Mouse (Mus musculus) embryonic fibroblast, embryonic 13.5 days (primary cell): ENCODE results near the gene Tmem132b.

Experiments
- CTCF ChIP-seq: IDR thresholded peaks from 2 replicates; pipeline ENCODE4 v1.5.1; 2011; ENCODE audit warnings: mild to moderate bottlenecking, control low read depth, low read length, moderate library complexity, borderline replicate concordance; ENCODE audit not compliant: insufficient read depth
- POLR2A ChIP-seq: IDR thresholded peaks from 2 replicates; pipeline ENCODE4 v1.6.1; 2011; ENCODE audit warnings: low read depth, mild to moderate bottlenecking, control low read depth, low read length, moderate library complexity

DNA sequence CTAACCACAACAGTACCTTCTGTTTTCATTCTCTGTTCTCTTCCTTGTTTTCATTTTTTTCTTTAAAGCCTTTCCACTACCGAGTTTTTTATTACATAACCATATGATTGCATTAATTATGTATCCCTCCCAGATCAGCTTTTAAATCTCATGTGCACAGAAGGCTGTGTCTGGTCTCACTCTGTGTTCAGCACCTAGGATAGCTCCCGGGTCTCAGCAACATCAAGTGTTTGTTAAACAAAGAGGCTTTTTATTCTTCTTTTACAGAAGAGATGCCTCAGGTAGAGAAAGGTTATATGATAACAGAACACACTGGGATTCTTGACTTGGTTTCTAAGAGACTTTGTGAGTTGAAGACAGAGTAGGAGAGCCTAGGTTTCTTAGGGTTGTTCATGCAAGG is 241.2 kb downstream of the Tmem132b start:
- TF ChIP-seq CTCF (no peak), POLR2A (no peak)
